Mouse (Mus musculus): Measurements from ENCODE around the gene Klhl22. TPM values are rescaled to one million over a fixed set of nuclear protein-coding genes. Genes with fewer than 3 reads are reported as not detected.

Gene Klhl22
- total and polyA plus RNA-seq, 3 experiments = not detected

DNA sequence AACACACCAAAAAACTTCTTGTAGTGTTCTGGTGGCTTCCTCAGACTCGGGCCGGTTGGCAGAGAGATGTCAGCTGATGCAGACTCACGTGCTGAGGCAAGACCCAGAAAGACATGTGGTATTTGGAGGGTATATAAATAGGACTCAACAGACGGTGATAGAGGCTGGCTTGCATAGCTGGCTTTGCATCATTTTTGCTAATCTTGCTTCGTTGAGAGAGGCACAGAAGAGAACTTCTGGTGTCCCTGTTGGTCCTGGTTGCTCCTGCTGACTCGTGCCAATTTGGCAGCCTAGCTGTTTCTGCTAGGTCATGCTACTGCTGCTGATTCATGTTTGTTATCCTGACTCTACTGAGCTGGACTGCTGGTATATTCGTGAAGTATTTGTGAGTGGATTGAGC, 9.4 kb downstream of the Klhl22 start:
- dilution Hi-C loops (cut with MboI; ENCODE audit: extremely low pct_ligation_motif_present, extremely low pct_unique_long_range_greater_than_20kb, low sequenced_read_pairs) (no loop called here), in situ Hi-C loops (cut with MboI; ENCODE audit: low pct_ligation_motif_present, low pct_unique_long_range_greater_than_20kb, low sequenced_read_pairs) (no loop called here)
- Histone ChIP-seq H3K27ac (ENCODE audit: insufficient read depth, low read depth) (no peak overlapping the region), H3K27me3 (replicated peaks) (no peaks in the 10 kb centered on the region), H3K9ac (ENCODE audit: insufficient read depth, low read depth) (no peak overlapping the region), H3K4me1 (ENCODE audit: control insufficient read depth in 1 of 2, insufficient read depth in 2 of 2) (peaks cover 4 to 8% of the 10 kb centered on the region in 2 experiments; a peak in 2 of 4 replicates), H3K9me3 (replicated peaks; ENCODE audit: low read length) (no peaks in the 10 kb centered on the region), H3K79me2 (replicated peaks; ENCODE audit: control insufficient read depth, extremely low read depth, insufficient read depth, poor library complexity, severe bottlenecking) (no peaks in the 10 kb centered on the region), H3K36me3 (replicated peaks in 1 of 2; ENCODE audit: control insufficient read depth in 1 of 2, insufficient read depth in 1 of 2, low read length in 1 of 2) (no peaks in the 10 kb centered on the region), H3K4me3 (replicated peaks in 1 of 3; ENCODE audit: low read depth in 2 of 3, low read length in 2 of 3, poor library complexity in 1 of 3) (no peak overlapping the region), H3K4me2 (ENCODE audit: insufficient read depth, low read depth, poor library complexity, severe bottlenecking) (no peak overlapping the region)
- TF ChIP-seq ZNF384 (IDR thresholded peaks at IDR 0.05; ENCODE audit: low read depth, low read length) (no peak), BHLHE40 (IDR thresholded peaks at IDR 0.05; ENCODE audit: low read depth, low read length) (peak; percentile 76)
- peak; percentile 4 for DNase-seq (ENCODE audit: extremely low read depth)

DNA sequence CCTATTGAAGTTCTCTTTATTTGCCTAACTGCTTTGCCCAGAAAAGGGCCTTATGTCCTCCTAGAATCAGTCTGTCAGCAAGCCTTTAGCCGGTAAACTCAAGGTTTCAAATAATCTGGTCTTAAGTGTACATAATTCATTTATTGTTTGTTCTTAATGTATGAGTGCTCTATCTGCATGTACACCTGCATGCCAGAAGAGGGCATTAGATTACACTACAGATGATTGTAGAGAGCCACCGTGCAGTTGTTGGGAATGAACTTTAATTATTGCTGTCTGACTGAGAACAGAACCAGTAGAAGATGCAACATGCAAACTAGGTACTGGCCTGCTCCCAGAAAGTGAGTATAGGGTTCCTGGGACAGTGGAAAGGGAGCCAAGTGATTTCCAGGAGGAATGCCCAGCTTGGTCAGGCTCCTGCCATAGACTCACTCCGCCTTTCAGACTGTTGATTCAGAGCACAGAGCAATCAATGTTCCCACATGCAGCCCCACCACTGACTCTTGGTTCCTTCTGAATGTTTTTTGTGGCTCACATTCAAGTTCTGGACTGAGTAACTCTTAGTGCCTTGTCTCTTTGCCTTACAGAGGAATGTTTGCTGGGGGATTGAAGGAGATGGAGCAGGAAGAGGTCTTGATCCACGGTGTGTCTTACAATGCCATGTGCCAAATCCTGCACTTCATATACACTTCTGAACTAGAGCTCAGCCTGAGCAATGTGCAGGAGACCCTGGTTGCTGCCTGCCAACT, 11.9 kb downstream of the Klhl22 start:
- in situ Hi-C loops (cut with MboI; ENCODE audit: low pct_ligation_motif_present, low pct_unique_long_range_greater_than_20kb, low sequenced_read_pairs) (no loop called here), dilution Hi-C loops (cut with MboI; ENCODE audit: extremely low pct_ligation_motif_present, extremely low pct_unique_long_range_greater_than_20kb, low sequenced_read_pairs) (no loop called here)
- no peak overlapping the region for H3K27ac ChIP-seq (ENCODE audit: insufficient read depth, low read depth)
- no peak overlapping the region for H3K4me2 ChIP-seq (ENCODE audit: insufficient read depth, low read depth, poor library complexity, severe bottlenecking)
- no peaks in the 10 kb centered on the region for H3K36me3 ChIP-seq (replicated peaks in 1 of 2; ENCODE audit: control insufficient read depth in 1 of 2, insufficient read depth in 1 of 2, low read length in 1 of 2)
- no peak overlapping the region for H3K4me3 ChIP-seq (replicated peaks in 1 of 3; ENCODE audit: low read depth in 2 of 3, low read length in 2 of 3, poor library complexity in 1 of 3)
- peaks cover 6% of the 10 kb centered on the region for H3K27me3 ChIP-seq (replicated peaks)
- peak; percentile 11 for DNase-seq (ENCODE audit: extremely low read depth)
- no peak for TF ChIP-seq USF2 (conservative IDR thresholded peaks at IDR 0.05; ENCODE audit: low read depth, low read length)
- TF ChIP-seq TBP (conservative IDR thresholded peaks at IDR 0.05; ENCODE audit: low read depth, low read length) = no peak
- peak; percentile 8 to 63; a peak in 3 of 4 replicates for TF ChIP-seq CTCF (conservative IDR thresholded peaks at IDR 0.05 in 1 of 2, IDR thresholded peaks at IDR 0.05 in 1 of 2; ENCODE audit: low read depth in 2 of 2, low read length in 2 of 2)
- TF ChIP-seq EP300 (IDR thresholded peaks at IDR 0.05; ENCODE audit: low read length) = no peak
- no peak for TF ChIP-seq ETS1 (conservative IDR thresholded peaks at IDR 0.05; ENCODE audit: low read depth, low read length)
- TF ChIP-seq ZNF384 (IDR thresholded peaks at IDR 0.05; ENCODE audit: low read depth, low read length) = no peak
- TF ChIP-seq CHD1 (IDR thresholded peaks at IDR 0.05; ENCODE audit: low read depth, low read length) = no peak
- no peak for TF ChIP-seq ZMIZ1 (IDR thresholded peaks at IDR 0.05; ENCODE audit: low read depth, low read length)
- no peak for TF ChIP-seq MAZ (IDR thresholded peaks at IDR 0.05; ENCODE audit: low read depth, low read length)
- TF ChIP-seq IRF4 (IDR thresholded peaks at IDR 0.05; ENCODE audit: low read depth, low read length) = no peak
- peak; percentile 51 for TF ChIP-seq SMC3 (IDR thresholded peaks at IDR 0.05; ENCODE audit: low read depth, low read length)
- peak; percentile 36 for TF ChIP-seq RAD21 (IDR thresholded peaks at IDR 0.05; ENCODE audit: low read depth, low read length)
- no peaks in the 10 kb centered on the region for H3K9me3 ChIP-seq (replicated peaks; ENCODE audit: low read length)
- H3K4me1 ChIP-seq (ENCODE audit: control insufficient read depth in 1 of 2, insufficient read depth in 2 of 2) = peaks cover 4 to 8% of the 10 kb centered on the region in 2 experiments; a peak in 2 of 4 replicates
- no peak overlapping the region for H3K9ac ChIP-seq (ENCODE audit: insufficient read depth, low read depth)
- H3K79me2 ChIP-seq (replicated peaks; ENCODE audit: control insufficient read depth, extremely low read depth, insufficient read depth, poor library complexity, severe bottlenecking) = no peaks in the 10 kb centered on the region

DNA sequence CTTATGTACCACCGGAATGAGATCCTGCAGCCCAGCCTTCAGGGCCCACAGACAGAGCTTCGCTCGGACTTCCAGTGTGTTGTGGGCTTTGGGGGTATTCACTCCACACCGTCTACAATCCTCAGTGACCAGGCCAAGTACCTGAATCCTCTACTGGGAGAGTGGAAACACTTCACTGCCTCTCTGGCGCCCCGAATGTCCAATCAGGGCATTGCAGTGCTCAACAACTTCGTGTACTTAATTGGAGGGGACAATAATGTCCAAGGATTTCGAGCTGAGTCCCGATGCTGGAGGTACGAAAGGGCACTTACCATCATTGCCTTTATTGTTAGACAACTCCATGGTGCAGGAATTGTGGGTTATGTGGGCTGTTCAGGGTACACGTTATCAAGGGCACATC, 17.4 kb downstream of the Klhl22 start:
- Histone ChIP-seq H3K36me3 (replicated peaks in 1 of 2; ENCODE audit: control insufficient read depth in 1 of 2, insufficient read depth in 1 of 2, low read length in 1 of 2) (no peaks in the 10 kb centered on the region), H3K4me1 (ENCODE audit: control insufficient read depth in 1 of 2, insufficient read depth in 2 of 2) (no peaks in the 10 kb centered on the region), H3K27me3 (replicated peaks) (peaks cover 8% of the 10 kb centered on the region), H3K9ac (ENCODE audit: insufficient read depth, low read depth) (no peak overlapping the region), H3K9me3 (replicated peaks; ENCODE audit: low read length) (no peaks in the 10 kb centered on the region), H3K4me3 (replicated peaks in 1 of 3; ENCODE audit: low read depth in 2 of 3, low read length in 2 of 3, poor library complexity in 1 of 3) (no peak overlapping the region), H3K4me2 (ENCODE audit: insufficient read depth, low read depth, poor library complexity, severe bottlenecking) (no peak overlapping the region), H3K27ac (ENCODE audit: insufficient read depth, low read depth) (no peak overlapping the region), H3K79me2 (replicated peaks; ENCODE audit: control insufficient read depth, extremely low read depth, insufficient read depth, poor library complexity, severe bottlenecking) (no peaks in the 10 kb centered on the region)
- in situ Hi-C loops (cut with MboI; ENCODE audit: low pct_ligation_motif_present, low pct_unique_long_range_greater_than_20kb, low sequenced_read_pairs) = no loop called here
- DNase-seq (ENCODE audit: extremely low read depth) = peak; percentile 41
- TF ChIP-seq CHD2 (IDR thresholded peaks at IDR 0.05; ENCODE audit: low read length) (no peak), CTCF (conservative IDR thresholded peaks at IDR 0.05 in 1 of 2, IDR thresholded peaks at IDR 0.05 in 1 of 2; ENCODE audit: low read depth in 2 of 2, low read length in 2 of 2) (peak; percentile 66 to 88)
- dilution Hi-C loops (cut with MboI; ENCODE audit: extremely low pct_ligation_motif_present, extremely low pct_unique_long_range_greater_than_20kb, low sequenced_read_pairs) = no loop called here

Measured in CH12.LX (cell line).